Mouse (Mus musculus): ENCODE results near the gene Gli2. TPM values are rescaled to one million over a fixed set of nuclear protein-coding genes. Genes with fewer than 3 reads are reported as not detected.

The Gli2 gene
- total RNA-seq, 2 experiments from 2014 or later: 3.3 to 4.5 TPM

Small RNA genes within 50 kb of the gene (microRNA-seq; reads per million reads assigned to microRNA genes)
- 0 reads per million in 2 experiments for gene Mir6346

Data from gastrocnemius, postnatal 14 days (tissue).